Mouse (Mus musculus): ENCODE results near the gene Phactr3. TPM values are rescaled to one million over a fixed set of nuclear protein-coding genes. Genes with fewer than 3 reads are reported as not detected.

Phactr3 gene
- polyA plus RNA-seq, 1 experiment from 2014 or later = not detected

DNA sequence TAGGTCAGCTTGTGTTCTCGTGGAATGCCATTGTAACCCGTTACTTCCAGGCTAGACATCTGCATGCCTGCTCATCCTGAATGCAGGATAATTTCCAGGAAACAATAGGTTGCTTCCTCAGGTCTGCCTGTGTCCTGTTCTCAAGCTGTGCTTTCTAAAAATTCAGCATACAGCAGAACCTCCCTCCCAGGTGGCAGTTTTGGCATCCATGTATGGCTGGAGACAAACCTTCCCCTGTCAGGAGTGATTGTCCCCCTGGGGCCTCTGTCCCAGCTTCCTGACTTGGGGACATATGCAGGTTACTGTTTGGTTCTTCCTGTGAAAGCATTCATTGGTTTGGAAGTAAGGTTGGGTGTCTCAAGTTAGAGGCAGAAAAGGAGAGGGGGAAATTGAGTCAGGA is 74.7 kb downstream of the Phactr3 start:
- no peak for ATAC-seq
- H3K27me3 ChIP-seq = no peaks in the 10 kb centered on the region
- no peak for DNase-seq (ENCODE audit: low read depth, low spot score)
- TF ChIP-seq CTCF (IDR thresholded peaks at IDR 0.05) = no peak
- in situ Hi-C loops (cut with MboI; ENCODE audit: low pct_unique_long_range_greater_than_20kb) = no loop called here
- ChIA-PET CTCF (no interaction called here), POLR2A (no interaction called here)

GRCm38 (mm10) chr2:178194908-178195307 is 76.1 kb downstream of the Phactr3 start:
- POLR2A ChIA-PET = no interaction called here
- CTCF ChIA-PET = interaction anchor here (1.0 kb wide), 1 partner anchor 11 kb away, joined by 3 read pairs; no protein-coding TSS in a partner anchor
- ATAC-seq (no peak), DNase-seq (ENCODE audit: low read depth, low spot score) (no peak)
- no peaks in the 10 kb centered on the region for H3K27me3 ChIP-seq
- TF ChIP-seq CTCF (IDR thresholded peaks at IDR 0.05) = no peak
- in situ Hi-C loops (cut with MboI; ENCODE audit: low pct_unique_long_range_greater_than_20kb) = no loop called here

GRCm38 (mm10) chr2:178196038-178196437 is 77.3 kb downstream of the Phactr3 start:
- no peak for ATAC-seq
- TF ChIP-seq CTCF (IDR thresholded peaks at IDR 0.05) = no peak
- DNase-seq (ENCODE audit: low read depth, low spot score) = no peak
- in situ Hi-C loops (cut with MboI; ENCODE audit: low pct_unique_long_range_greater_than_20kb) = no loop called here
- ChIA-PET CTCF (interaction anchor here (1.0 kb wide), 1 partner anchor 12 kb away, joined by 3 read pairs; no protein-coding TSS in a partner anchor), POLR2A (no interaction called here)
- H3K27me3 ChIP-seq = no peaks in the 10 kb centered on the region

- no peaks in the 10 kb centered on the region for H3K27me3 ChIP-seq
- no peak for TF ChIP-seq CTCF (IDR thresholded peaks at IDR 0.05)
- in situ Hi-C loops (cut with MboI; ENCODE audit: low pct_unique_long_range_greater_than_20kb) = no loop called here
- POLR2A ChIA-PET = no interaction called here
- no peak for DNase-seq (ENCODE audit: low read depth, low spot score)
- ATAC-seq = no peak
- CTCF ChIA-PET = no interaction called here
Observed at GRCm38 (mm10) chr2:178197542-178197941, 78.8 kb downstream of the Phactr3 start.

DNA sequence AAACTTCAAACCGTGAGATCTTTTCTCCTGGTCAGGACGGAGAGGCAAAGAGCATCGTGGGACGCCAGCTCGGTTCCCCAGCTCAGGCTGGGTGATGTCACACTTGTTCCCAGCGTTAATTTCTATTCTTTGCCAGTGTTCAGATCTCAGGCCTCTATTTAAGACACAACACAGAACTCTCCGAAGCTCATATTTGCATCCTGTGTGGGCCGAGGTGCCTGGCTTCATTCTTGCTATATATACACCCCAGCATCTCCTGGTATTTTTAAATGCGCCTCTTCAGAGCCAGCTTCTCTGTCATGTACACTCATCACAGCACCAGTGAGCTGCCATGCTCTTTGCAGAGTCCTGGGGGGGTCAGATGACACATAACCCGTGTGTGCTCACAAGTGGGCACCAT is 85.7 kb downstream of the Phactr3 start:
- TF ChIP-seq CTCF (IDR thresholded peaks at IDR 0.05) = no peak
- ChIA-PET CTCF (no interaction called here), POLR2A (no interaction called here)
- DNase-seq (ENCODE audit: low read depth, low spot score) (no peak), ATAC-seq (no peak)
- in situ Hi-C loops (cut with MboI; ENCODE audit: low pct_unique_long_range_greater_than_20kb) = no loop called here
- no peaks in the 10 kb centered on the region for H3K27me3 ChIP-seq

DNA sequence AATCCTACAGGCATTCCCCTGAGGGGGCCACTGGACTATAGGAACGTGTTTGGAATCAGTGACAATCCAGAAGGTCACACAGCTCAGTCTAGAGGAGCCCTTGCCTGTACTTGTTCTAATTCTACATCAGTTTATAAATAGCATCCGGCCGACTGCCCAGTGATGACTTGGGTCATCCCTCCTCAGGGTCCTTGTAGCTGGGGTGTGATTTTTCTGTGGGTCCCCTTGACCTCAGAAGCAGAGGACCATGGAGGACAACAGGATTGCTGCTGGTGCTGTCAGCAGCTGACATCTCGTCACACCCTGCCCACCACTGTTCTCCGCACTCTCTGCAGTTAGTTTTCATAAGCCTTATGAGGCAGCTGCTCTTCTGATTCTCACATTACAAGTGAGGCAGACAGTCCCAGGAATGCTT is 89.4 kb downstream of the Phactr3 start:
- ATAC-seq (no peak), DNase-seq (ENCODE audit: low read depth, low spot score) (no peak)
- POLR2A ChIA-PET = no interaction called here
- in situ Hi-C loops (cut with MboI; ENCODE audit: low pct_unique_long_range_greater_than_20kb) = no loop called here
- no peak for TF ChIP-seq CTCF (IDR thresholded peaks at IDR 0.05)
- H3K27me3 ChIP-seq = no peaks in the 10 kb centered on the region
- CTCF ChIA-PET = interaction anchor here (0.8 to 1.0 kb wide), 2 partner anchors 21 to 23 kb away, joined by 3 read pairs; no protein-coding TSS in a partner anchor

DNA sequence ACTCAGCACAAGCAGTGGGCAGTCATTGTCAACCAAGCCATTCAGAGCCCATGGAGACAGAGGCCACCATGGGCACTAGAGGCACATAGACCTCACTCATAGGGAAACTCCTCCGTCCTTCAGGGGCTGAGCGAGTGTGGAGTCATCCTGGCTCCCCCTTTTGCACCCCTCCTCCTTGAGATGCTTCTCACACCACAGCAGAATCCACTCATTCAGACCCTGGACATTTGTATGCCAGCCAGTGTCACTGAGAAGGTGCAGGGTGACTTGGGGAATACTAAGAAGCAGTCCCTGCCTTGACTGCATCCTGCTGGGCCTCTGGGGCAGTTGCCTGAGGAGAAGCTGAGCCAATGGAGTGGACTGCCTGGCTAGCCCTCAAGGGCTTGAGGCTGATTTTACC is 95.1 kb downstream of the Phactr3 start:
- DNase-seq (ENCODE audit: low read depth, low spot score) (no peak), ATAC-seq (no peak)
- ChIA-PET POLR2A (no interaction called here), CTCF (no interaction called here)
- no peak for TF ChIP-seq CTCF (IDR thresholded peaks at IDR 0.05)
- no peaks in the 10 kb centered on the region for H3K27me3 ChIP-seq
- in situ Hi-C loops (cut with MboI; ENCODE audit: low pct_unique_long_range_greater_than_20kb) = no loop called here

GRCm38 (mm10) chr2:178214531-178214930 is 95.8 kb downstream of the Phactr3 start:
- DNase-seq (ENCODE audit: low read depth, low spot score) (no peak), ATAC-seq (no peak)
- CTCF ChIA-PET = no interaction called here
- H3K27me3 ChIP-seq = no peaks in the 10 kb centered on the region
- in situ Hi-C loops (cut with MboI; ENCODE audit: low pct_unique_long_range_greater_than_20kb) = no loop called here
- POLR2A ChIA-PET = no interaction called here
- TF ChIP-seq CTCF (IDR thresholded peaks at IDR 0.05) = no peak

- in situ Hi-C loops (cut with MboI; ENCODE audit: low pct_unique_long_range_greater_than_20kb) = no loop called here
- no peak for TF ChIP-seq CTCF (IDR thresholded peaks at IDR 0.05)
- ATAC-seq (no peak), DNase-seq (ENCODE audit: low read depth, low spot score) (no peak)
- POLR2A ChIA-PET = no interaction called here
- CTCF ChIA-PET = no interaction called here
- no peaks in the 10 kb centered on the region for H3K27me3 ChIP-seq
Observed at GRCm38 (mm10) chr2:178218461-178218860, 99.7 kb downstream of the Phactr3 start.

DNA sequence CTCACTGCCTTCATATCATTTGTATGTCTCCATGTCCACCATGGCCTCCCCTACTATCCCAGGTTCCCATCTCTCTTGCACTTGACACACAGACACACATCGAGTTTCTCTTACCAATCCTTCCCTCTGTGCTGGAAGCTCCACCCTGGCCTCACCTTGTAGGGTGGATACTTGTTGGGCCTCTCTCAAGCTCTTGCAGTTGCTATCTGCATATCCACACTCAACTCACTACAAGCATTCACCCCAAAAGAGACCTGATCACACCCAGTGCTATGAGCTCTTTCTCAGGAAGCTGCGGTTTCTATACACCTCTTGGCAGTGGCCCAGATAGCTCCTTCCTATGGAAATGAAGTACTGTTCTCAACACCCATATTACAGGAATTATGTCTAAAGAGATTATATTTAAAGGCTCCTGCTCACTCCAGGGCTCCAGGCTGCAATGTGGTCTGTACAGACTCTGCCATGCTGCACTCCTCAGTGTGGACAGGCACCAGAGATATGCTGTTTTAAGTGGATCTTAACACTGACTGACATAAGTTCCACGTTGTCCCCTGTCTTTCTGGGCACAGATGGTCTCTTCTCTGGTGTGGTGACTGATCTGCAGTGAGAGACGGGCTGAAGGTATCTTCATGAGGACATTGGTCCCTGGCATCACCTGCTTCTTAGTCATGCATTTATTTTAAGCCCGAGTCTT is 100.8 kb downstream of the Phactr3 start:
- DNase-seq (ENCODE audit: low read depth, low spot score) (no peak), ATAC-seq (no peak)
- in situ Hi-C loops (cut with MboI; ENCODE audit: low pct_unique_long_range_greater_than_20kb) = no loop called here

GRCm38 (mm10) chr2:178220148-178220717 is 101.5 kb downstream of the Phactr3 start:
- in situ Hi-C loops (cut with MboI; ENCODE audit: low pct_unique_long_range_greater_than_20kb) = no loop called here
- ATAC-seq = no peak
- POLR2A ChIA-PET = no interaction called here
- CTCF ChIA-PET = no interaction called here
- no peaks in the 10 kb centered on the region for H3K27me3 ChIP-seq
- no peak for TF ChIP-seq CTCF (IDR thresholded peaks at IDR 0.05)
- no peak for DNase-seq (ENCODE audit: low read depth, low spot score)

More for the DNA sequence above, 100.8 kb downstream of the Phactr3 start:
- CTCF ChIA-PET = no interaction called here
- POLR2A ChIA-PET = no interaction called here
- no peak for TF ChIP-seq CTCF (IDR thresholded peaks at IDR 0.05)
- H3K27me3 ChIP-seq = no peaks in the 10 kb centered on the region

- DNase-seq (ENCODE audit: low read depth, low spot score) (no peak), ATAC-seq (no peak)
- ChIA-PET CTCF (no interaction called here), POLR2A (no interaction called here)
- no peak for TF ChIP-seq CTCF (IDR thresholded peaks at IDR 0.05)
- in situ Hi-C loops (cut with MboI; ENCODE audit: low pct_unique_long_range_greater_than_20kb) = no loop called here
- H3K27me3 ChIP-seq = no peaks in the 10 kb centered on the region
Observed at GRCm38 (mm10) chr2:178221003-178221402, 102.2 kb downstream of the Phactr3 start.

Data from Patski (cell line).